ENCODE assay signal across 9 mouse cellular contexts in genomic region chr1:169848254-169849015, GRCm38 (mm10).
DNase-seq lines count a peak whose midpoint lies in the region; ATAC-seq and TF ChIP-seq lines count a peak whose summit lies in the region.
"Had no signal": no experiment of that assay in that cellular context is flagged by ENCODE, and none has a peak within 500 bp of the region (broad histone marks: within the 10 kb centered on the region; RNA-seq: fewer than 3 reads in every experiment).

No protein-coding gene starts in this region.

- CTCF ChIA-PET in Patski (lab: Charles Lee), result interaction anchor here (0.5 to 1.1 kb wide), 2 partner anchors 45 to 102 kb away, joined by 3 read pairs; no protein-coding TSS in a partner anchor

- in situ Hi-C loops in Patski (cut with MboI; ENCODE audit: low pct_unique_long_range_greater_than_20kb), result no loop called here

- peaks cover 3% of the 10 kb centered on the region for H3K27me3 ChIP-seq in Patski

- POLR2A ChIA-PET in Patski (lab: Charles Lee), result interaction anchor here (1.0 kb wide), 1 partner anchor 9 kb away, joined by 3 read pairs; no protein-coding TSS in a partner anchor

- TF ChIP-seq CTCF in Patski (IDR thresholded peaks at IDR 0.05), result no peak

- peak; percentile 91 for DNase-seq in 3T3-L1 (ENCODE audit: low read depth, low spot score)
- peak; percentile 50 for DNase-seq in Patski (ENCODE audit: low read depth, low spot score)
- DNase-seq in cerebellum, adult 8-10 months, result peak; percentile 25
- DNase-seq in gastrocnemius, postnatal 25 days, result peak; percentile 26
- DNase-seq in lung, postnatal 10 days, result no peak
- DNase-seq in lung, adult 18-20 months, result no peak
- DNase-seq in embryo, embryonic 10.5 days (ENCODE audit: low spot score), result no peak
- DNase-seq: kidney, postnatal 14 days; right cerebral cortex, postnatal 4 days had no signal

- peak; percentile 69 for ATAC-seq in Patski

Comparison
In these comparisons a context has a peak if more than half of its experiments do, and no peak if none do; other contexts are left out.
1. DNase-seq: peak in 3T3-L1 (single experiment), Patski (single experiment), cerebellum, adult 8-10 months (single experiment) and gastrocnemius, postnatal 25 days (single experiment); none in lung, postnatal 10 days (single experiment), lung, adult 18-20 months (0 of 2) and embryo, embryonic 10.5 days (single experiment).